Mouse (Mus musculus): ENCODE results near the gene Slc35d1. TPM values are rescaled to one million over a fixed set of nuclear protein-coding genes. Genes with fewer than 3 reads are reported as not detected.

The Slc35d1 gene
- polyA plus RNA-seq (2015; fragmentation: Illumina TruSeq; extraction: RNeasy Lipid Tissue Mini Kit (QIAGEN cat#74804); ENCODE audit: insufficient read depth, low read depth, low replicate concordance), result 4.6 TPM

DNA sequence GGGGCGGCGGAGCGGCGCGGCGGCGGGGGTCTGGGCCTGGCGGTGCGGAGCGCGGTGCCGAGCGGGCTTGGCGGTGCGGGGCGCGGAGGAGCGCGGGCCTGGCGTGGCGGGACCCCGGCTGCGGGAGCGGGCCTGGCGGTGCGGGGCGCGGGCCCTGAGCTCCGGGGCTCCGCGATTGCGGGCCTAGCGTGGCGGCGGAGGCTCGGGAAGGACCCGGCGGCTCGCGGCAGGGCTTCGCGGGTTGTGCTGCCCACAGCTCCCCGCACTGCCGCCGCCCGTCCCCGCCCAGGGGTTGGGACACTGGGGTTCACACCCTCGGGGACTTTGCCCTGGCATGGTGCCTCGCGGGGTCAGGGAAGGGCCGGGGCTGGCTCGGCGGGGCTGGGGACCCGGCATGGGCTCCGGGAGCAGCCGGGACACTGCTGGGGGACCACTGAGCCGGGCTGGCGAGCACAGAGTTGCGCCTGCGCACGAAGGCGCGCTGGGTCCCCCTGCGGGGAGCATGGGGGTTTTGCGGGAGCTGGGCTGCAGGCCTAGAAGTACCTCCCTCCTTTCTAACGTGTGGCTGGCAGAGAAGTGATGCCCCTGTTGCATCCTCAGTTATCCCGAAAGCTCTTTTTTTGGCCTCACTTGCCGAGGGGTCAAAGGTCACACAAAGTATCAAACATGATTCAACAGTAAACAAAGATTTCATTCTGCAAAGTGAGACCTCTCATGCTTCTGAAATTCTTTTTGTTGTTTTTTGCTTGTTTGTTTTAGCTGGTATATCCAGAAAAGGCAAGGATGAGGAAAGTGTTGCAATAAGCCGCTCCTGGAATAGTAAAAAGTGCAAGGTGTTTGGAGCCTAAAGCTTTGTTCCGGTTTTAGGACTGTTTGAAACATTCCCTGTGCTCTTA, at the start of gene Slc35d1:
Gene Slc35d1 (minus strand): TSS at position 240 of the 896 bp plus-strand sequence.

Other genes with a start within 250 kb of the Slc35d1 start
- not detected for gene Tctex1d1, start 236.6 kb downstream of the Slc35d1 start, polyA plus RNA-seq (2015; fragmentation: Illumina TruSeq; extraction: RNeasy Lipid Tissue Mini Kit (QIAGEN cat#74804); ENCODE audit: insufficient read depth, low read depth, low replicate concordance)
- gene Insl5, start 188.3 kb downstream of the Slc35d1 start, polyA plus RNA-seq (2015; fragmentation: Illumina TruSeq; extraction: RNeasy Lipid Tissue Mini Kit (QIAGEN cat#74804); ENCODE audit: insufficient read depth, low read depth, low replicate concordance), result not detected
- 7.6 TPM for gene Mier1, start 100.8 kb downstream of the Slc35d1 start, polyA plus RNA-seq (2015; fragmentation: Illumina TruSeq; extraction: RNeasy Lipid Tissue Mini Kit (QIAGEN cat#74804); ENCODE audit: insufficient read depth, low read depth, low replicate concordance)
- gene Wdr78, start 100.6 kb downstream of the Slc35d1 start, polyA plus RNA-seq (2015; fragmentation: Illumina TruSeq; extraction: RNeasy Lipid Tissue Mini Kit (QIAGEN cat#74804); ENCODE audit: insufficient read depth, low read depth, low replicate concordance), result 0.98 TPM
- not detected for gene 4921539E11Rik, start 75.7 kb upstream of the Slc35d1 start, polyA plus RNA-seq (2015; fragmentation: Illumina TruSeq; extraction: RNeasy Lipid Tissue Mini Kit (QIAGEN cat#74804); ENCODE audit: insufficient read depth, low read depth, low replicate concordance)
- 3.1 TPM for gene Oma1, start 98.6 kb upstream of the Slc35d1 start, polyA plus RNA-seq (2015; fragmentation: Illumina TruSeq; extraction: RNeasy Lipid Tissue Mini Kit (QIAGEN cat#74804); ENCODE audit: insufficient read depth, low read depth, low replicate concordance)